Mouse (Mus musculus) activated CD4-positive, CD25-positive, alpha-beta regulatory T cell, adult 4 months (primary cell): ENCODE results near the gene Olfr560. TPM values are rescaled to one million over a fixed set of nuclear protein-coding genes. Genes with fewer than 3 reads are reported as not detected.

ENCODE experiments used
- ATAC-seq: one replicate; pipeline ENCODE4 v1.8.0; 2017
- polyA plus RNA-seq, 2 experiments: library from polyadenylated mRNA; unstranded; fragments of 100-300 nt; shearing (Covaris generic); gene quantifications; one replicate each; pipeline ENCODE4 v1.2.1; 2017

Olfr560 gene
- polyA plus RNA-seq: not detected

GRCm38 (mm10) chr7:102759266-102759665 lies at the start of gene Olfr560, which contains the start of gene Olfr78:
Gene Olfr560 (minus strand): TSS chr7:102759366.
Gene Olfr78 (minus strand): TSS chr7:102759471.
- no peak for ATAC-seq

GRCm38 (mm10) chr7:102803180-102803579 lies 44.0 kb upstream of the Olfr560 start, which contains the start of gene Olfr564:
Gene Olfr564 (plus strand): TSS chr7:102803480.
- no peak for ATAC-seq

GRCm38 (mm10) chr7:102770921-102771320 lies 11.8 kb upstream of the Olfr560 start, which contains the start of gene Olfr561:
Gene Olfr561 (plus strand): TSS chr7:102771221.
- no peak for ATAC-seq

GRCm38 (mm10) chr7:102752086-102752485 lies 7.1 kb downstream of the Olfr560 start:
- ATAC-seq: no peak

- no peak for ATAC-seq
Measured at GRCm38 (mm10) chr7:102737705-102738104, 21.5 kb downstream of the Olfr560 start.

GRCm38 (mm10) chr7:102733793-102734192 lies 25.4 kb downstream of the Olfr560 start:
- ATAC-seq: no peak

GRCm38 (mm10) chr7:102727391-102727790 lies 31.8 kb downstream of the Olfr560 start, which contains the start of gene Olfr559:
Gene Olfr559 (minus strand): TSS chr7:102727491.
- no peak for ATAC-seq

GRCm38 (mm10) chr7:102718970-102719369 lies 40.2 kb downstream of the Olfr560 start, which contains the start of gene Olfr33:
Gene Olfr33 (minus strand): TSS chr7:102719070.
- no peak for ATAC-seq

- ATAC-seq: no peak
Measured at GRCm38 (mm10) chr7:102701915-102702314, 57.3 kb downstream of the Olfr560 start, which contains the start of gene Olfr558. Gene Olfr558 (plus strand): TSS chr7:102702215.

Other genes with a start within 250 kb of the Olfr560 start
- not detected for gene Olfr547, start 224.6 kb downstream of the Olfr560 start, polyA plus RNA-seq
- gene Olfr548-ps1, start 218.5 kb downstream of the Olfr560 start, polyA plus RNA-seq: not detected
- not detected for gene Olfr549, start 209.5 kb downstream of the Olfr560 start, polyA plus RNA-seq
- 10 to 100 TPM in 1 of 2 experiments, 1 to 10 TPM in 1; 9.7 to 10.3 TPM for gene Trim21, start 193.9 kb downstream of the Olfr560 start, polyA plus RNA-seq
- gene Olfr550, start 187.9 kb downstream of the Olfr560 start, polyA plus RNA-seq: under 1 TPM in 1 of 2 experiments, not detected in 1; 0.11 TPM
- under 1 TPM in 1 of 2 experiments, not detected in 1; 0.08 TPM for gene Olfr551, start 167.5 kb downstream of the Olfr560 start, polyA plus RNA-seq
- gene Olfr552, start 161.6 kb downstream of the Olfr560 start, polyA plus RNA-seq: not detected
- not detected for gene Olfr553, start 141.1 kb downstream of the Olfr560 start, polyA plus RNA-seq
- gene Olfr554, start 120.9 kb downstream of the Olfr560 start, polyA plus RNA-seq: not detected
- not detected for gene Olfr555, start 100.5 kb downstream of the Olfr560 start, polyA plus RNA-seq
- under 1 TPM in 1 of 2 experiments, not detected in 1; 0.12 TPM for gene Olfr556, start 94.5 kb downstream of the Olfr560 start, polyA plus RNA-seq
- gene Trim68, start 72.0 kb downstream of the Olfr560 start, polyA plus RNA-seq: 1 to 10 TPM; 9.2 to 9.3 TPM
- gene Olfr557, start 63.5 kb downstream of the Olfr560 start, polyA plus RNA-seq: not detected
- gene Olfr558, start 57.2 kb downstream of the Olfr560 start, polyA plus RNA-seq: not detected
- gene Olfr33, start 40.3 kb downstream of the Olfr560 start, polyA plus RNA-seq: not detected
- gene Olfr559, start 31.9 kb downstream of the Olfr560 start, polyA plus RNA-seq: not detected
- not detected for gene Olfr78, start 105 bp upstream of the Olfr560 start, polyA plus RNA-seq
- gene Olfr561, start 11.9 kb upstream of the Olfr560 start, polyA plus RNA-seq: not detected
- gene Olfr564, start 44.1 kb upstream of the Olfr560 start, polyA plus RNA-seq: not detected
- gene Olfr566, start 99.4 kb upstream of the Olfr560 start, polyA plus RNA-seq: under 1 TPM in 1 of 2 experiments, not detected in 1; 0.16 TPM
- not detected for gene Olfr568, start 117.8 kb upstream of the Olfr560 start, polyA plus RNA-seq
- gene Olfr569, start 131.5 kb upstream of the Olfr560 start, polyA plus RNA-seq: not detected
- not detected for gene Olfr570, start 135.2 kb upstream of the Olfr560 start, polyA plus RNA-seq
- not detected for gene Olfr571, start 158.2 kb upstream of the Olfr560 start, polyA plus RNA-seq
- gene Olfr572, start 165.0 kb upstream of the Olfr560 start, polyA plus RNA-seq: not detected
- not detected for gene Olfr573-ps1, start 183.2 kb upstream of the Olfr560 start, polyA plus RNA-seq
- not detected for gene Olfr574, start 189.1 kb upstream of the Olfr560 start, polyA plus RNA-seq
- gene Olfr575, start 199.4 kb upstream of the Olfr560 start, polyA plus RNA-seq: not detected
- not detected for gene Olfr576, start 203.3 kb upstream of the Olfr560 start, polyA plus RNA-seq
- not detected for gene Olfr577, start 216.6 kb upstream of the Olfr560 start, polyA plus RNA-seq
- not detected for gene Olfr578, start 230.0 kb upstream of the Olfr560 start, polyA plus RNA-seq